Mouse (Mus musculus): ENCODE data around the gene Crebl2. TPM values are rescaled to one million over a fixed set of nuclear protein-coding genes. Genes with fewer than 3 reads are reported as not detected.

The Crebl2 gene
- total RNA-seq, 2 experiments from 2014 or later = 30.0 to 35.0 TPM

Other genes with a start within 250 kb of the Crebl2 start
- 1 to 10 TPM; 4.4 to 4.9 TPM for gene Mansc1, start 197.7 kb upstream of the Crebl2 start, total RNA-seq (2021)
- 10 to 100 TPM; 13.7 to 15.4 TPM for gene Borcs5, start 190.6 kb upstream of the Crebl2 start, total RNA-seq (2021)
- 10 to 100 TPM; 24.0 to 26.6 TPM for gene Dusp16, start 37.5 kb upstream of the Crebl2 start, total RNA-seq (2021)
- gene Gpr19, start 68.4 kb downstream of the Crebl2 start, total RNA-seq (2021) = 1 to 10 TPM; 5.7 to 6.9 TPM
- gene Cdkn1b, start 90.2 kb downstream of the Crebl2 start, total RNA-seq (2021) = 10 to 100 TPM; 35.3 to 74.4 TPM
- 1 to 10 TPM; 4.5 to 5.5 TPM for gene Apold1, start 151.6 kb downstream of the Crebl2 start, total RNA-seq (2021)
- 10 to 100 TPM; 63.1 to 63.2 TPM for gene Ddx47, start 181.5 kb downstream of the Crebl2 start, total RNA-seq (2021)
- gene Gprc5a, start 235.5 kb downstream of the Crebl2 start, total RNA-seq (2021) = 1 to 10 TPM in 1 of 2 experiments, under 1 TPM in 1; 0.72 to 1.1 TPM

Measured in adrenal gland, postnatal 36 days (tissue).